Mouse (Mus musculus): Measurements from ENCODE around the gene Xpr1. TPM values are rescaled to one million over a fixed set of nuclear protein-coding genes. Genes with fewer than 3 reads are reported as not detected.
A peak's percentile ranks its signal among the peaks of the same experiment; 100 is the strongest.

Gene Xpr1
- polyA plus RNA-seq, 1 experiment from 2014 or later, result 10.1 TPM

GRCm38 (mm10) chr1:155425743-155426315 is 8.6 kb upstream of the Xpr1 start:
- WGBS, result 67% methylated on average over 6 of the region's 6 CpGs
- no peaks in the 10 kb centered on the region for H3K4me1 ChIP-seq
- no peak overlapping the region for H3K27ac ChIP-seq
- H3K27me3 ChIP-seq (ENCODE audit: low read depth, poor library complexity, severe bottlenecking), result no peaks in the 10 kb centered on the region
- no peaks in the 10 kb centered on the region for H3K36me3 ChIP-seq
- no peaks in the 10 kb centered on the region for H3K9me3 ChIP-seq (replicated peaks)
- no peak for DNase-seq (ENCODE audit: low spot score)
- no peak overlapping the region for H3K4me3 ChIP-seq

- Histone ChIP-seq H3K9me3 (replicated peaks) (no peaks in the 10 kb centered on the region), H3K4me1 (no peaks in the 10 kb centered on the region), H3K27me3 (ENCODE audit: low read depth, poor library complexity, severe bottlenecking) (no peaks in the 10 kb centered on the region), H3K36me3 (no peaks in the 10 kb centered on the region), H3K27ac (no peak overlapping the region), H3K4me3 (no peak overlapping the region)
- 95% methylated on average over 5 of the region's 5 CpGs for WGBS
- no peak for DNase-seq (ENCODE audit: low spot score)
Observed at GRCm38 (mm10) chr1:155425285-155425684, 8.1 kb upstream of the Xpr1 start.

GRCm38 (mm10) chr1:155423801-155424200 is 6.6 kb upstream of the Xpr1 start:
- Histone ChIP-seq H3K27me3 (ENCODE audit: low read depth, poor library complexity, severe bottlenecking) (no peaks in the 10 kb centered on the region), H3K9me3 (replicated peaks) (no peaks in the 10 kb centered on the region), H3K4me3 (no peak overlapping the region), H3K27ac (no peak overlapping the region), H3K36me3 (no peaks in the 10 kb centered on the region), H3K4me1 (no peaks in the 10 kb centered on the region)
- 77% methylated on average over 4 of the region's 4 CpGs for WGBS
- DNase-seq (ENCODE audit: low spot score), result no peak

GRCm38 (mm10) chr1:155422022-155422421 is 4.8 kb upstream of the Xpr1 start:
- Histone ChIP-seq H3K4me1 (peaks cover 4% of the 10 kb centered on the region; the same call in 1 of the 2 replicates), H3K36me3 (no peaks in the 10 kb centered on the region), H3K27me3 (ENCODE audit: low read depth, poor library complexity, severe bottlenecking) (no peaks in the 10 kb centered on the region), H3K27ac (no peak overlapping the region), H3K9me3 (replicated peaks) (no peaks in the 10 kb centered on the region), H3K4me3 (no peak overlapping the region)
- no peak for DNase-seq (ENCODE audit: low spot score)
- WGBS, result 91% methylated on average over 7 of the region's 7 CpGs

GRCm38 (mm10) chr1:155416147-155416700 is 991 bp downstream of the Xpr1 start:
- H3K27ac ChIP-seq, result peak overlapping the region; percentile 88
- H3K4me1 ChIP-seq, result peaks cover 27% of the 10 kb centered on the region
- no peaks in the 10 kb centered on the region for H3K27me3 ChIP-seq (ENCODE audit: low read depth, poor library complexity, severe bottlenecking)
- WGBS, result 10% methylated on average over 6 of the region's 6 CpGs
- no peaks in the 10 kb centered on the region for H3K36me3 ChIP-seq
- no peaks in the 10 kb centered on the region for H3K9me3 ChIP-seq (replicated peaks)
- DNase-seq (ENCODE audit: low spot score), result no peak
- peak overlapping the region; percentile 95 for H3K4me3 ChIP-seq

GRCm38 (mm10) chr1:155415421-155415820 is 1.8 kb downstream of the Xpr1 start:
- no peak overlapping the region for H3K27ac ChIP-seq
- H3K36me3 ChIP-seq, result no peaks in the 10 kb centered on the region
- DNase-seq (ENCODE audit: low spot score), result no peak
- no peaks in the 10 kb centered on the region for H3K27me3 ChIP-seq (ENCODE audit: low read depth, poor library complexity, severe bottlenecking)
- H3K4me1 ChIP-seq, result peaks cover 27% of the 10 kb centered on the region
- 35% methylated on average over 4 of the region's 4 CpGs for WGBS
- no peaks in the 10 kb centered on the region for H3K9me3 ChIP-seq (replicated peaks)
- peak overlapping the region; percentile 27 for H3K4me3 ChIP-seq

- no peak overlapping the region for H3K27ac ChIP-seq
- 90% methylated on average over 2 of the region's 2 CpGs for WGBS
- H3K4me1 ChIP-seq, result peaks cover 27% of the 10 kb centered on the region
- no peaks in the 10 kb centered on the region for H3K27me3 ChIP-seq (ENCODE audit: low read depth, poor library complexity, severe bottlenecking)
- no peak for DNase-seq (ENCODE audit: low spot score)
- H3K36me3 ChIP-seq, result no peaks in the 10 kb centered on the region
- no peak overlapping the region for H3K4me3 ChIP-seq
- no peaks in the 10 kb centered on the region for H3K9me3 ChIP-seq (replicated peaks)
Observed at GRCm38 (mm10) chr1:155412705-155413104, 4.5 kb downstream of the Xpr1 start.

- H3K4me1 ChIP-seq, result no peaks in the 10 kb centered on the region
- no peak overlapping the region for H3K4me3 ChIP-seq
- H3K36me3 ChIP-seq, result peaks cover 9% of the 10 kb centered on the region
- 77% methylated on average over 2 of the region's 2 CpGs for WGBS
- H3K27me3 ChIP-seq (ENCODE audit: low read depth, poor library complexity, severe bottlenecking), result no peaks in the 10 kb centered on the region
- no peak for DNase-seq (ENCODE audit: low spot score)
- no peaks in the 10 kb centered on the region for H3K9me3 ChIP-seq (replicated peaks)
- H3K27ac ChIP-seq, result no peak overlapping the region
Observed at GRCm38 (mm10) chr1:155408577-155408966, 8.6 kb downstream of the Xpr1 start.

GRCm38 (mm10) chr1:155407697-155408576 is 9.3 kb downstream of the Xpr1 start:
- no peaks in the 10 kb centered on the region for H3K9me3 ChIP-seq (replicated peaks)
- H3K27ac ChIP-seq, result no peak overlapping the region
- no peaks in the 10 kb centered on the region for H3K4me1 ChIP-seq
- peaks cover 9% of the 10 kb centered on the region for H3K36me3 ChIP-seq
- H3K4me3 ChIP-seq, result no peak overlapping the region
- WGBS, result 94% methylated on average over 11 of the region's 11 CpGs
- no peak for DNase-seq (ENCODE audit: low spot score)
- no peaks in the 10 kb centered on the region for H3K27me3 ChIP-seq (ENCODE audit: low read depth, poor library complexity, severe bottlenecking)

- no peak for DNase-seq (ENCODE audit: low spot score)
- Histone ChIP-seq H3K4me1 (no peaks in the 10 kb centered on the region), H3K4me3 (no peak overlapping the region), H3K27me3 (ENCODE audit: low read depth, poor library complexity, severe bottlenecking) (no peaks in the 10 kb centered on the region), H3K27ac (no peak overlapping the region), H3K9me3 (replicated peaks) (no peaks in the 10 kb centered on the region), H3K36me3 (peaks cover 4% of the 10 kb centered on the region; the same call in 1 of the 2 replicates)
- WGBS, result 90% methylated on average over 4 of the region's 4 CpGs
Observed at GRCm38 (mm10) chr1:155400056-155400455, 17.2 kb downstream of the Xpr1 start.

GRCm38 (mm10) chr1:155394829-155395228 is 22.4 kb downstream of the Xpr1 start:
- Histone ChIP-seq H3K4me3 (no peak overlapping the region), H3K27me3 (ENCODE audit: low read depth, poor library complexity, severe bottlenecking) (no peaks in the 10 kb centered on the region), H3K4me1 (no peaks in the 10 kb centered on the region), H3K27ac (no peak overlapping the region), H3K36me3 (no peaks in the 10 kb centered on the region), H3K9me3 (replicated peaks) (no peaks in the 10 kb centered on the region)
- 90% methylated on average over 6 of the region's 6 CpGs for whole genome bisulfite sequencing
- DNase-seq (ENCODE audit: low spot score), result no peak

GRCm38 (mm10) chr1:155394021-155394420 is 23.2 kb downstream of the Xpr1 start:
- WGBS, result 80% methylated on average over 2 of the region's 2 CpGs
- 0 out of 2 replicates have a peak, but pooled peaks cover 3% of the 10 kb centered on the region for H3K4me1 ChIP-seq
- H3K27me3 ChIP-seq (ENCODE audit: low read depth, poor library complexity, severe bottlenecking), result no peaks in the 10 kb centered on the region
- no peak overlapping the region for H3K4me3 ChIP-seq
- no peaks in the 10 kb centered on the region for H3K36me3 ChIP-seq
- H3K27ac ChIP-seq, result no peak overlapping the region
- no peak for DNase-seq (ENCODE audit: low spot score)
- H3K9me3 ChIP-seq (replicated peaks), result no peaks in the 10 kb centered on the region

- Histone ChIP-seq H3K27me3 (ENCODE audit: low read depth, poor library complexity, severe bottlenecking) (no peaks in the 10 kb centered on the region), H3K4me3 (no peak overlapping the region), H3K4me1 (peaks cover 9% of the 10 kb centered on the region; the same call in 1 of the 2 replicates), H3K36me3 (no peaks in the 10 kb centered on the region), H3K9me3 (replicated peaks) (no peaks in the 10 kb centered on the region), H3K27ac (no peak overlapping the region)
- DNase-seq (ENCODE audit: low spot score), result no peak
- 94% methylated on average over 7 of the region's 7 CpGs for WGBS
Observed at GRCm38 (mm10) chr1:155392825-155393224, 24.4 kb downstream of the Xpr1 start.
